Mouse (Mus musculus) neural tube, embryonic 11.5 days (tissue): ENCODE measurements around the gene Atad3a. TPM values are rescaled to one million over a fixed set of nuclear protein-coding genes. Genes with fewer than 3 reads are reported as not detected.

Experiments
- ATAC-seq: fragments of 200-750 bp; cut with Nextera tagmentation; 2 replicates; pipeline ENCODE4 v1.8.0; 2017; ENCODE audit warnings: moderate number of reproducible peaks, mild to moderate bottlenecking, moderate TSS enrichment, moderate library complexity; ENCODE audit not compliant: insufficient read depth, low FRiP score, low TSS enrichment
- DNase-seq: peaks from one replicate; pipeline ENCODE4 v3.0.0-alpha.2; 2015; ENCODE audit warnings: low spot score
- H3K27ac ChIP-seq: fragments of 300-500 bp; sonication (generic); 2 replicates; pipeline ENCODE4 v1.5.1; 2014; ENCODE audit warnings: low read depth, mild to moderate bottlenecking, low read length
- H3K27me3 ChIP-seq: fragments of 300-500 bp; sonication (generic); 2 replicates; pipeline ENCODE4 v1.6.1; 2014; ENCODE audit warnings: mild to moderate bottlenecking, low read length, mixed read lengths; ENCODE audit not compliant: control insufficient read depth, insufficient read depth
- H3K36me3 ChIP-seq: fragments of 300-500 bp; sonication (generic); 2 replicates; pipeline ENCODE4 v1.6.1; 2014; ENCODE audit warnings: mild to moderate bottlenecking, low read length, moderate library complexity, mixed read lengths; ENCODE audit not compliant: control insufficient read depth, insufficient read depth
- H3K4me1 ChIP-seq: fragments of 300-500 bp; sonication (generic); 2 replicates; pipeline ENCODE4 v1.6.1; 2014; ENCODE audit warnings: low read length, mixed read lengths; ENCODE audit not compliant: control insufficient read depth, insufficient read depth
- H3K4me2 ChIP-seq: fragments of 300-500 bp; sonication (generic); 2 replicates; pipeline ENCODE4 v1.6.1; 2014; ENCODE audit warnings: low read depth, mild to moderate bottlenecking, moderate library complexity
- H3K4me3 ChIP-seq: fragments of 300-500 bp; sonication (generic); 2 replicates; pipeline ENCODE4 v1.5.1; 2014; ENCODE audit warnings: low read depth, low read length
- H3K9ac ChIP-seq: fragments of 300-500 bp; sonication (generic); 2 replicates; pipeline ENCODE4 v1.6.1; 2014; ENCODE audit warnings: mild to moderate bottlenecking, low read length
- H3K9me3 ChIP-seq: fragments of 300-500 bp; sonication (generic); 2 replicates; pipeline ENCODE4 v1.6.1; 2016; ENCODE audit warnings: low read length; ENCODE audit not compliant: control insufficient read depth
- WGBS: fragments of 180-500 bp; shearing (Covaris S2); extraction: QIAGEN DNeasy Blood & Tissue Kit; methylation state at CpG from one replicate; pipeline ENCODE4 v1.1.7; 2014; 5-methylcytosine and 5-hydroxymethylcytosine counted together
- polyA plus RNA-seq: library from polyadenylated mRNA; unstranded; fragments of >200 nt; fragmentation: Nextera tagmentation; extraction: Ambion mirVana; gene quantifications from 2 replicates; pipeline ENCODE4 v1.2.1, GENCODE M21; 2014

Atad3a gene
- polyA plus RNA-seq, 1 experiment from 2014 or later, result 101 TPM

- H3K9me3 ChIP-seq, result no peaks in the 10 kb centered on the region
- H3K4me2 ChIP-seq, result no peak overlapping the region
- no peak for DNase-seq
- no peak overlapping the region for H3K4me3 ChIP-seq
- peaks cover 6% of the 10 kb centered on the region for H3K4me1 ChIP-seq
- H3K36me3 ChIP-seq, result peaks cover 5% of the 10 kb centered on the region; the same call in 1 of the 2 replicates
- no peak overlapping the region for H3K27ac ChIP-seq
- H3K27me3 ChIP-seq, result no peaks in the 10 kb centered on the region
- WGBS, result 72% methylated on average over 6 of the region's 6 CpGs
- H3K9ac ChIP-seq, result no peak overlapping the region
- no peak for ATAC-seq
Measured at GRCm38 (mm10) chr4:155710521-155711252, 50.2 kb downstream of the Atad3a start.

GRCm38 (mm10) chr4:155708988-155709387 is 51.9 kb downstream of the Atad3a start:
- H3K27ac ChIP-seq, result no peak overlapping the region
- no peaks in the 10 kb centered on the region for H3K27me3 ChIP-seq
- DNase-seq, result no peak
- no peak overlapping the region for H3K9ac ChIP-seq
- H3K4me2 ChIP-seq, result no peak overlapping the region
- peaks cover 9% of the 10 kb centered on the region for H3K4me1 ChIP-seq
- no peak for ATAC-seq
- no peaks in the 10 kb centered on the region for H3K36me3 ChIP-seq
- H3K9me3 ChIP-seq, result no peaks in the 10 kb centered on the region
- no peak overlapping the region for H3K4me3 ChIP-seq

- H3K9me3 ChIP-seq, result no peaks in the 10 kb centered on the region
- ATAC-seq, result no peak
- H3K9ac ChIP-seq, result no peak overlapping the region
- H3K4me2 ChIP-seq, result no peak overlapping the region
- H3K4me1 ChIP-seq, result peaks cover 9% of the 10 kb centered on the region
- 84% methylated on average over 2 of the region's 2 CpGs for WGBS
- no peak overlapping the region for H3K27ac ChIP-seq
- no peak for DNase-seq
- H3K4me3 ChIP-seq, result no peak overlapping the region
- no peaks in the 10 kb centered on the region for H3K27me3 ChIP-seq
- H3K36me3 ChIP-seq, result no peaks in the 10 kb centered on the region
Measured at GRCm38 (mm10) chr4:155708582-155708981, 52.3 kb downstream of the Atad3a start.

GRCm38 (mm10) chr4:155705592-155705929 is 55.3 kb downstream of the Atad3a start:
- WGBS, result 0% methylated on average over 19 of the region's 19 CpGs
- ATAC-seq (no peak), DNase-seq (no peak)
- H3K36me3 ChIP-seq, result no peaks in the 10 kb centered on the region
- H3K9me3 ChIP-seq, result no peaks in the 10 kb centered on the region
- peak overlapping the region; percentile 71 for H3K9ac ChIP-seq
- peaks cover 9% of the 10 kb centered on the region for H3K4me1 ChIP-seq
- H3K4me2 ChIP-seq, result peak overlapping the region; percentile 64
- H3K27ac ChIP-seq, result peak overlapping the region; percentile 91
- peak overlapping the region; percentile 71 for H3K4me3 ChIP-seq
- no peaks in the 10 kb centered on the region for H3K27me3 ChIP-seq

GRCm38 (mm10) chr4:155704721-155705591 is 55.9 kb downstream of the Atad3a start, which contains the start of gene Ssu72:
Gene Ssu72 (plus strand): TSS chr4:155704800.
- Histone ChIP-seq H3K4me1 (peaks cover 9% of the 10 kb centered on the region), H3K27ac (peak within 1 kb of the TSS; percentile 91), H3K4me3 (peak within 1 kb of the TSS; percentile 71), H3K4me2 (peak within 1 kb of the TSS; percentile 64), H3K36me3 (no peaks in the 10 kb centered on the region), H3K27me3 (no peaks in the 10 kb centered on the region), H3K9ac (peak within 1 kb of the TSS; percentile 71), H3K9me3 (no peaks in the 10 kb centered on the region)
- DNase-seq (peak; percentile 98), ATAC-seq (peak; percentile 97)
- under 1% methylated on average over 83 of the region's 83 CpGs for WGBS

GRCm38 (mm10) chr4:155703425-155703929 is 57.4 kb downstream of the Atad3a start:
- H3K9ac ChIP-seq, result no peak overlapping the region
- H3K4me2 ChIP-seq, result no peak overlapping the region
- DNase-seq (no peak), ATAC-seq (no peak)
- no peaks in the 10 kb centered on the region for H3K27me3 ChIP-seq
- no peak overlapping the region for H3K27ac ChIP-seq
- H3K4me3 ChIP-seq, result no peak overlapping the region
- 95% methylated on average over 4 of the region's 4 CpGs for WGBS
- peaks cover 9% of the 10 kb centered on the region for H3K4me1 ChIP-seq
- H3K9me3 ChIP-seq, result no peaks in the 10 kb centered on the region
- H3K36me3 ChIP-seq, result no peaks in the 10 kb centered on the region

- Histone ChIP-seq H3K4me1 (peaks cover 2% of the 10 kb centered on the region; the same call in 1 of the 2 replicates), H3K36me3 (no peaks in the 10 kb centered on the region), H3K9me3 (no peaks in the 10 kb centered on the region), H3K27ac (no peak overlapping the region), H3K9ac (no peak overlapping the region), H3K4me2 (no peak overlapping the region), H3K4me3 (no peak overlapping the region), H3K27me3 (peaks cover 10% of the 10 kb centered on the region)
- no peak for ATAC-seq
- peak; percentile 18 for DNase-seq
Measured at GRCm38 (mm10) chr4:155700425-155700824, 60.5 kb downstream of the Atad3a start.

GRCm38 (mm10) chr4:155696261-155697255 is 64.3 kb downstream of the Atad3a start:
- Histone ChIP-seq H3K4me2 (no peak overlapping the region), H3K9me3 (no peaks in the 10 kb centered on the region), H3K4me3 (no peak overlapping the region), H3K9ac (no peak overlapping the region), H3K27ac (no peak overlapping the region), H3K27me3 (peaks cover 13% of the 10 kb centered on the region), H3K36me3 (no peaks in the 10 kb centered on the region), H3K4me1 (no peaks in the 10 kb centered on the region)
- ATAC-seq (no peak), DNase-seq (no peak)
- 75% methylated on average over 16 of the region's 16 CpGs for WGBS
